Mouse (Mus musculus) adrenal gland, postnatal 10 days (tissue): ENCODE data around the gene Klk1b22. TPM values are rescaled to one million over a fixed set of nuclear protein-coding genes. Genes with fewer than 3 reads are reported as not detected.
"Not testable (repeated sequence)": the region's sequence is repeated elsewhere in the genome, so short reads cannot be mapped to it uniquely, and the experiment has no call there.

Experiments
- DNase-seq: peaks from one replicate; pipeline ENCODE4 v3.0.0; 2021; ENCODE audit warnings: mixed read lengths
- long read RNA-seq, 2 experiments: library from polyadenylated mRNA; stranded (forward); transcript quantifications; one replicate each; pipeline ENCODE4 v2.0.0; 2021
- total RNA-seq, 2 experiments: library from RNA; stranded (reverse); gene quantifications; 2 replicates each; pipeline ENCODE4 v1.2.3; 2021

Klk1b22 gene
- total RNA-seq = not detected
- long read RNA-seq, experiment 1 = 0 reads
- long read RNA-seq, experiment 2 = 0 reads

GRCm38 (mm10) chr7:44112373-44112772 lies at the start of gene Klk1b22:
Gene Klk1b22, plus strand, starts transcription at chr7:44112673.
- DNase-seq = no peak

GRCm38 (mm10) chr7:44072117-44072516 lies 40.4 kb upstream of the Klk1b22 start:
- no peak for DNase-seq

- no peak for DNase-seq
Observed at GRCm38 (mm10) chr7:44077703-44078102, 34.8 kb upstream of the Klk1b22 start.

GRCm38 (mm10) chr7:44096111-44096510 lies 16.4 kb upstream of the Klk1b22 start:
- DNase-seq = no peak

GRCm38 (mm10) chr7:44102028-44102427 lies 10.4 kb upstream of the Klk1b22 start, which contains the start of gene Klk1b21:
Gene Klk1b21, plus strand, starts transcription at chr7:44102328.
- not testable (repeated sequence) for DNase-seq

- no peak for DNase-seq
Observed at GRCm38 (mm10) chr7:44123445-44123844, 11.0 kb downstream of the Klk1b22 start.

GRCm38 (mm10) chr7:44136467-44136866 lies 24.0 kb downstream of the Klk1b22 start, which contains the start of gene Klk1b16:
Gene Klk1b16, plus strand, starts transcription at chr7:44136767.
- DNase-seq = no peak

Other genes starting within 250 kb of the Klk1b22 start
- gene Klk4, start 231.5 kb upstream of the Klk1b22 start, total RNA-seq = under 1 TPM; 0.21 to 0.24 TPM
- gene Klk15, start 178.9 kb upstream of the Klk1b22 start, total RNA-seq = not detected
- gene Klk1b8, start 162.0 kb upstream of the Klk1b22 start, total RNA-seq = not detected
- gene Klk1b1, start 145.9 kb upstream of the Klk1b22 start, total RNA-seq = not detected
- gene Klk1b9, start 136.6 kb upstream of the Klk1b22 start, total RNA-seq = not detected
- not detected for gene Klk1b11, start 116.8 kb upstream of the Klk1b22 start, total RNA-seq
- not detected for gene Klk1b26, start 100.5 kb upstream of the Klk1b22 start, total RNA-seq
- gene Klk1b27, start 60.4 kb upstream of the Klk1b22 start, total RNA-seq = under 1 TPM in 1 of 2 experiments, not detected in 1; 0.30 TPM
- gene Klk1b21, start 10.3 kb upstream of the Klk1b22 start, total RNA-seq = not detected
- gene Klk1b16, start 24.1 kb downstream of the Klk1b22 start, total RNA-seq = not detected
- gene Klk1b24, start 75.6 kb downstream of the Klk1b22 start, total RNA-seq = not detected
- gene Klk1b3, start 85.5 kb downstream of the Klk1b22 start, total RNA-seq = not detected
- gene Klk1b4, start 94.8 kb downstream of the Klk1b22 start, total RNA-seq = not detected
- not detected for gene Klk1b5, start 103.3 kb downstream of the Klk1b22 start, total RNA-seq
- under 1 TPM in 1 of 2 experiments, not detected in 1; 0.45 TPM for gene Klk1, start 112.7 kb downstream of the Klk1b22 start, total RNA-seq
- not detected for gene Gm36864, start 123.5 kb downstream of the Klk1b22 start, total RNA-seq
- gene 1700028J19Rik, start 134.0 kb downstream of the Klk1b22 start, total RNA-seq = under 1 TPM; 0.67 to 0.78 TPM
- gene 2410002F23Rik, start 134.0 kb downstream of the Klk1b22 start, total RNA-seq = 100 to 1,000 TPM in 1 of 2 experiments, 10 to 100 TPM in 1; 92.1 to 104 TPM
- not detected for gene Acp4, start 144.7 kb downstream of the Klk1b22 start, total RNA-seq
- gene Gm15517, start 148.8 kb downstream of the Klk1b22 start, total RNA-seq = not detected
- gene Clec11a, start 194.2 kb downstream of the Klk1b22 start, total RNA-seq = 1 to 10 TPM; 4.2 to 5.4 TPM
- 1 to 10 TPM; 4.3 to 6.3 TPM for gene Shank1, start 197.6 kb downstream of the Klk1b22 start, total RNA-seq